Mouse (Mus musculus): Measurements from ENCODE around the gene Abcc2. TPM values are rescaled to one million over a fixed set of nuclear protein-coding genes. Genes with fewer than 3 reads are reported as not detected.

The Abcc2 gene
- polyA plus RNA-seq, 1 experiment from 2014 or later = not detected

GRCm38 (mm10) chr19:43887725-43888124 lies 105.7 kb downstream of the Abcc2 start:
- H3K27ac ChIP-seq (replicated peaks) = no peak overlapping the region
- H3K4me2 ChIP-seq (replicated peaks) = no peak overlapping the region
- no peak overlapping the region for H3K4me3 ChIP-seq
- no peaks in the 10 kb centered on the region for H3K27me3 ChIP-seq
- H3K36me3 ChIP-seq = no peaks in the 10 kb centered on the region
- 64% methylated on average over 2 of the region's 2 CpGs for WGBS
- H3K9me3 ChIP-seq = no peaks in the 10 kb centered on the region
- H3K9ac ChIP-seq (replicated peaks) = no peak overlapping the region
- no peak for ATAC-seq (ENCODE audit: low FRiP score, low read depth)
- H3K4me1 ChIP-seq = peaks cover 7% of the 10 kb centered on the region

Other genes with a start within 250 kb of the Abcc2 start
- 0.97 and 2.5 TPM in 2 replicates for gene Nkx2-3, start 169.9 kb upstream of the Abcc2 start, polyA plus RNA-seq (2016; fragmentation: Nextera tagmentation; extraction: Ambion mirVana)
- gene Slc25a28, start 107.3 kb upstream of the Abcc2 start, polyA plus RNA-seq (2016; fragmentation: Nextera tagmentation; extraction: Ambion mirVana) = 15.8 and 16.7 TPM in 2 replicates
- 9.7 and 9.9 TPM in 2 replicates for gene Entpd7, start 92.5 kb upstream of the Abcc2 start, polyA plus RNA-seq (2016; fragmentation: Nextera tagmentation; extraction: Ambion mirVana)
- gene Cutc, start 29.2 kb upstream of the Abcc2 start, polyA plus RNA-seq (2016; fragmentation: Nextera tagmentation; extraction: Ambion mirVana) = 10.6 and 11.2 TPM in 2 replicates
- 12.8 and 13.6 TPM in 2 replicates for gene Cox15, start 29.2 kb upstream of the Abcc2 start, polyA plus RNA-seq (2016; fragmentation: Nextera tagmentation; extraction: Ambion mirVana)
- gene Dnmbp, start 158.0 kb downstream of the Abcc2 start, polyA plus RNA-seq (2016; fragmentation: Nextera tagmentation; extraction: Ambion mirVana) = 16.6 and 17.1 TPM in 2 replicates
- 0.16 and 0.24 TPM in 2 replicates for gene Cpn1, start 204.4 kb downstream of the Abcc2 start, polyA plus RNA-seq (2016; fragmentation: Nextera tagmentation; extraction: Ambion mirVana)
- not detected in 2 replicates for gene Cyp2c23, start 247.0 kb downstream of the Abcc2 start, polyA plus RNA-seq (2016; fragmentation: Nextera tagmentation; extraction: Ambion mirVana)

Data from midbrain, embryonic 12.5 days (tissue).